Mouse (Mus musculus): ENCODE data around the gene Tshz2. TPM values are rescaled to one million over a fixed set of nuclear protein-coding genes. Genes with fewer than 3 reads are reported as not detected.

Gene Tshz2
- polyA plus RNA-seq, 1 experiment from 2014 or later: 0.70 TPM

DNA sequence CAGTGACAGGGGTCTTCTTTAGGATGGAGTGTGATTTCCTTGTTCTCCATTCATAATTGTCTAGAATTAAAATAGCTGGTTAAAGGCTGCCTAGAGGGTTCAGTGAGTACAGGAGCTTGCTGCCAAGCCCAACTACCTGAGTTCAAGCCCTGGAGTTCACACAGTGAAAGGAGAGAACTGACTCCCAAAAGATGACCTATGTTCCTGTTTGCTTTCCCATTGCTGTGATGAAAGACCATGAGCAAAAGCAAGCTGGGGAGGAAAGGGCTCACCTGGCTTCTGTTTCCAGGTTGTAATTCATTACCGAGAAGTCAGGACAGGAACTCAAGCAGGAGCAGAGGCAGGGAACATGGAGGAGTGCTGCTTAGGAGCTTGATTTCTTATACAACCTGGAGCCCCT is 416.0 kb downstream of the Tshz2 start:
- Histone ChIP-seq H3K4me1 (replicated peaks) (no peaks in the 10 kb centered on the region), H3K4me3 (replicated peaks) (no peak overlapping the region), H3K9me3 (replicated peaks) (no peaks in the 10 kb centered on the region), H3K27ac (replicated peaks) (no peak overlapping the region), H3K36me3 (replicated peaks) (no peaks in the 10 kb centered on the region), H3K27me3 (no peaks in the 10 kb centered on the region), H3K9ac (no peak overlapping the region), H3K4me2 (no peak overlapping the region)
- 63% methylated on average over 1 of the region's 1 CpGs for WGBS (ENCODE audit: insufficient replicate concordance)
- no peak for ATAC-seq (ENCODE audit: insufficient read depth)

DNA sequence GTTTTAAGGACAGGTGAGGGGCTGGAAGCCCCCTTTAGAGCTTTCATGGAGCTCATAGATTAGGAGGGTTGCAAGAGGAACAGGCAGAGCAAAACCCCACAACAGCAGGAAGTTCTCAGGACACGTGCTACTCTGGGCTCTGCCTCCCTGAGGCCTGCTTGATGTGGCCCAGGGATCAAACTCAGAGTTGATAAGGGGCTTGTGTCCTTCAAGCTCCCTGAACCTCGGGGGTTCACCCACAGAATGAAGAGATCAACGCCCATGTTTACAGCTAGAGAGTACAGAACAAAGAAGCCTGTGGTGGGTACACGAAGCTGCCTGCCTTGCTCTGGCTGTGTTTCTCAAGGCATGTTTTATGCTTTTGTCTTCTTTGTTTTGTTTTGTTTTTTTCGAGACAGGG is 417.8 kb downstream of the Tshz2 start:
- ATAC-seq (ENCODE audit: insufficient read depth): no peak
- Histone ChIP-seq H3K27ac (replicated peaks) (no peak overlapping the region), H3K9me3 (replicated peaks) (no peaks in the 10 kb centered on the region), H3K27me3 (no peaks in the 10 kb centered on the region), H3K4me2 (no peak overlapping the region), H3K4me3 (replicated peaks) (no peak overlapping the region), H3K4me1 (replicated peaks) (no peaks in the 10 kb centered on the region; the same call in none of the 2 replicates), H3K36me3 (replicated peaks) (no peaks in the 10 kb centered on the region), H3K9ac (no peak overlapping the region)
- WGBS (ENCODE audit: insufficient replicate concordance): 31% methylated on average over 5 of the region's 5 CpGs

DNA sequence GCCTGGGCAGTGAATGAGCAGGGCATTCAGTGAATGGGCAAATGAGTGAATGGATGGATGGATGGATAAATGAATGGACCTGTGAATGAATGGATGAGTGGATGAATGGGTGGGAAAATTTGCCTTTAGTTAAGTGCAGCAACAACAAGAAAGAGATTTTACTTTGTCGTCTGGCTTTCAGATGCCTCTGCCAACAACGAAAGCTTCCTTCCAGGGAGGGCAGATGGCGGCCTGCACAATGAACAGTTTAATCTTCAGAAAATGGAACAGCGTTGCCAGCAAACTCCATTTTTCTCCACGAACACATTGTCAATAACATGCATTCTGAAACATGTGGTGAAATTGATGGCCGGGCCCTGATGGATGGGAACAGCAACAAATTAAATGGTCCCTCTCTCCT is 418.6 kb downstream of the Tshz2 start:
- no peak overlapping the region for H3K4me3 ChIP-seq (replicated peaks)
- WGBS (ENCODE audit: insufficient replicate concordance): 79% methylated on average over 6 of the region's 6 CpGs
- ATAC-seq (ENCODE audit: insufficient read depth): no peak

DNA sequence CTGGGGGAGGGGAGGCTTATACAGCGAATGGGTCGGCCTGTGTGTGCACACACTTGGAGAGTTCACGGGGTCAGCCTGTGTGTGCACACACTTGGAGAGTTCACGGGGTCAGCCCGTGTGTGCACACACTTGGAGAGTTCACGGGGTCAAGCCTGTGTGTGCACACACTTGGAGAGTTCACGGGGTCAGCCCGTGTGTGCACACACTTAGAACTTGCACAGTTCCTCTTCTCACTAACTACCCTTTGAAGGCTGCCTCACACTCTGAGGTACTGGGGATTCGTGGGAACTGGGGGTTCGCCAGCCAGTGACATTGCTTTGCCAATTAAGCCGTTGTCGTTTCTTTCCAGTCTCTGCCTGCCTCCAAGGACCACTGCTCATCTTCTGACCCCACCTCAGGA is 422.1 kb downstream of the Tshz2 start:
- Histone ChIP-seq H3K4me2 (no peak overlapping the region), H3K27me3 (no peaks in the 10 kb centered on the region), H3K27ac (replicated peaks) (no peak overlapping the region), H3K9ac (no peak overlapping the region), H3K4me1 (replicated peaks) (no peaks in the 10 kb centered on the region; the same call in none of the 2 replicates), H3K4me3 (replicated peaks) (no peak overlapping the region), H3K36me3 (replicated peaks) (no peaks in the 10 kb centered on the region), H3K9me3 (replicated peaks) (no peaks in the 10 kb centered on the region)
- ATAC-seq (ENCODE audit: insufficient read depth): 0 out of 2 replicates have a peak, but pooled peaks have one; percentile 15
- WGBS (ENCODE audit: insufficient replicate concordance): 51% methylated on average over 12 of the region's 12 CpGs

More for the DNA sequence above, 418.6 kb downstream of the Tshz2 start:
- Histone ChIP-seq H3K27me3 (no peaks in the 10 kb centered on the region), H3K4me2 (no peak overlapping the region), H3K27ac (replicated peaks) (no peak overlapping the region), H3K36me3 (replicated peaks) (no peaks in the 10 kb centered on the region), H3K9ac (no peak overlapping the region), H3K4me1 (replicated peaks) (no peaks in the 10 kb centered on the region; the same call in none of the 2 replicates), H3K9me3 (replicated peaks) (no peaks in the 10 kb centered on the region)

DNA sequence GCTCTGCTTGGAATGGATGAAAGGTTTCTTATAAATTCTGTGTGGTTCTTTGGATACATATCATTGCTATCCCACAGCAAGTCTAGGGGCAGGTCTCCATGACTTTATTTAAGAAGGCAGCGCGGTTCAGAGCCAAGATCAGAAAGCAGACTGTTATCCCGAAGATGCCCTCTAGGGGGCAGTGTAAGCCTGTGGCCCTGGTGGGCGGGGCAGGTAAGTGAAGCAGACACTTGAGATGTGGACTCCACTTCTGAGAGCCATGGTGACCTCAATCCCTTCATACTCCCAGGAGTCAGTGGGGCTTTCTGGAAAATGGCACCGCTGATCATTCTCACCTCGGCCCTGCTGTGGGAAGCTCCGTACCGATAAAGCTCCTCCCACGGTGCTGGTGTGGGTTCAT is 422.6 kb downstream of the Tshz2 start:
- Histone ChIP-seq H3K4me3 (replicated peaks) (no peak overlapping the region), H3K9ac (no peak overlapping the region), H3K27me3 (no peaks in the 10 kb centered on the region), H3K36me3 (replicated peaks) (no peaks in the 10 kb centered on the region), H3K4me2 (no peak overlapping the region), H3K4me1 (replicated peaks) (no peaks in the 10 kb centered on the region; the same call in none of the 2 replicates), H3K9me3 (replicated peaks) (no peaks in the 10 kb centered on the region), H3K27ac (replicated peaks) (no peak overlapping the region)
- ATAC-seq (ENCODE audit: insufficient read depth): no peak
- WGBS (ENCODE audit: insufficient replicate concordance): 31% methylated on average over 9 of the region's 9 CpGs

DNA sequence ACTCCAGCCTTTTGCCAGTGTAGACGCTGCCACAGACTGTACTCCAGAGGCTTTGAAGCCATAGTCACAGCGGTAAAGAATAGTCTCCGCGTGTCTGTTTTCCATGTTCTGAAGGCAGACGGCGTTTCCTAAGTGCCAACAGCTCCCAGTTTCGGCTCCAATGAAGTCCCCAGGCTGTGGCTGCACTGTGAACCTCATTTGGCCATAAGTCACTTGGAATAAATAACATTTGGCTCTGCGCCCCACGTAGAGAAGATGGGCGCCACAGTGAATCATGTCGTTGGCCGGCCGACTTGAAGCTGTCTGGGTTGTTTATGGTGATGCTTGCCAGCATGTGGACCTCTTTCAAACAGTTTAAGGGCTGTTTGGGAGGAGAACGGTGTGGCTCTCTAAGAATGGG is 426.0 kb downstream of the Tshz2 start:
- no peak for ATAC-seq (ENCODE audit: insufficient read depth)
- Histone ChIP-seq H3K36me3 (replicated peaks) (no peaks in the 10 kb centered on the region), H3K27me3 (no peaks in the 10 kb centered on the region), H3K4me2 (no peak overlapping the region), H3K4me1 (replicated peaks) (no peaks in the 10 kb centered on the region; the same call in none of the 2 replicates), H3K9ac (no peak overlapping the region), H3K9me3 (replicated peaks) (no peaks in the 10 kb centered on the region), H3K27ac (replicated peaks) (no peak overlapping the region), H3K4me3 (replicated peaks) (no peak overlapping the region)
- WGBS (ENCODE audit: insufficient replicate concordance): 81% methylated on average over 14 of the region's 14 CpGs

DNA sequence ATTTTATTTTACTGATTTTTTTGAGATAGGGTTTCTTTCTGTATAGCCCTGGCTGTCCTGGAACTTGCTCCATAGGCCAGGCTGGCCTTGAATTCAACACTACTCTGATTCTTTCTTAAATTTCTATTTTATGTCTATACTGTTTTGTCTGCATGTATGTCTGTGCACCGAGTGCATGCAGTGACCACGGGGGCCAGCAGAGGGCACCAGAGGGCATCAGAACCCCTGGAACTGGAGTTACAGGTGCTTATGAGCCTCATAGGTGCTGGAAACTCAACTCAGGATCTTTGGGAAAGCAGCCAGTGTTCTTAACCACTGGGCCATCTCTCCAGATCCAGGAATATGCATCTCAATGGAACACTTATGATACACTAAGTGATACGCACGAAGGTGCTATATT is 427.3 kb downstream of the Tshz2 start:
- Histone ChIP-seq H3K36me3 (replicated peaks) (no peaks in the 10 kb centered on the region), H3K4me3 (replicated peaks) (no peak overlapping the region), H3K4me1 (replicated peaks) (no peaks in the 10 kb centered on the region; the same call in 1 of the 2 replicates), H3K27me3 (no peaks in the 10 kb centered on the region), H3K4me2 (no peak overlapping the region), H3K9ac (no peak overlapping the region), H3K27ac (replicated peaks) (no peak overlapping the region), H3K9me3 (replicated peaks) (no peaks in the 10 kb centered on the region)
- 59% methylated on average over 4 of the region's 4 CpGs for WGBS (ENCODE audit: insufficient replicate concordance)
- ATAC-seq (ENCODE audit: insufficient read depth): no peak

DNA sequence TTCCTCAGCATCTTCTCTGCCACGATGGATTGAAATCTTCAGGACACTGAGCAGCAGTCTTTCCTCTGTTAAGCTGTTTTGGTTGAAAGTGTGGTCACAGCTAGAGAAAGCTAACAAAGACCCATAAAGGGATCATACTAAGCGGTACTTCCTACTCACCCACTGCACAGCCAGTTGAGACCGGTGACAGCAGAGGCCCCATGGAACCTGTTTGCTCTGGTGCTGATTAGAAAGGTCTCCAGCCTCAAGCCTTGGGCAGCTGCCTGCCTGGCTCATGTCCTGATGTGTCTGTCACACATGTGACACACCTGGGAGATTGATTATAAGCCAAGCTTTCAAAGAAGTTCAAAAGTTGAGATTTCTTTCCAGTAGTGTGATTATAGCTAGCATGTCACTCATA is 429.6 kb downstream of the Tshz2 start:
- no peaks in the 10 kb centered on the region for H3K36me3 ChIP-seq (replicated peaks)
- no peaks in the 10 kb centered on the region for H3K27me3 ChIP-seq
- H3K9me3 ChIP-seq (replicated peaks): no peaks in the 10 kb centered on the region
- no peak overlapping the region for H3K9ac ChIP-seq
- H3K4me2 ChIP-seq: no peak overlapping the region
- no peak overlapping the region for H3K27ac ChIP-seq (replicated peaks)
- no peaks in the 10 kb centered on the region for H3K4me1 ChIP-seq (replicated peaks)
- WGBS (ENCODE audit: insufficient replicate concordance): 62% methylated on average over 3 of the region's 3 CpGs
- no peak for ATAC-seq (ENCODE audit: insufficient read depth)
- H3K4me3 ChIP-seq (replicated peaks): no peak overlapping the region

DNA sequence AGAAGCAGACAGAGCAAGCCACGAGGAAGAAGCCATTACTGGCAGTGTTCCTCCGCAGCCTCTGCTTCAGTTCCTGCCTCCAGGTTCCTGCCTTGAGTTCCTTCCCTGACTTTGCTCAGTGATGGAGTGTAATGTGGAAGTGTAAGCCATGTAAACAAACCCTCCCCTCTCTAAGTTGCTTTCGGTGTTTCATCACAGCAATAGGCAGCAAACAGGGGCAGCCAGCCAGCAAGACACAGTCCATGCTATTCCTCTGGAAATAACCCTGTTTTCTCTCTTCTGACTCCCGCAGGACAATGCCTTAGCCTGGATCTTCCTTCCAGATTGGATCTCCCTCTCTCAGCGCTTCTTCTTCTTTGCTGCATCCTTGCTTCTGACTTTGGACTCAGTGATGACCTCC is 437.2 kb downstream of the Tshz2 start:
- Histone ChIP-seq H3K4me1 (replicated peaks) (no peaks in the 10 kb centered on the region), H3K4me3 (replicated peaks) (no peak overlapping the region), H3K27me3 (no peaks in the 10 kb centered on the region; the same call in 1 of the 2 replicates), H3K9ac (no peak overlapping the region), H3K27ac (replicated peaks) (no peak overlapping the region), H3K4me2 (no peak overlapping the region), H3K36me3 (replicated peaks) (no peaks in the 10 kb centered on the region), H3K9me3 (replicated peaks) (no peaks in the 10 kb centered on the region)
- ATAC-seq (ENCODE audit: insufficient read depth): no peak
- WGBS (ENCODE audit: insufficient replicate concordance): 56% methylated on average over 5 of the region's 5 CpGs

DNA sequence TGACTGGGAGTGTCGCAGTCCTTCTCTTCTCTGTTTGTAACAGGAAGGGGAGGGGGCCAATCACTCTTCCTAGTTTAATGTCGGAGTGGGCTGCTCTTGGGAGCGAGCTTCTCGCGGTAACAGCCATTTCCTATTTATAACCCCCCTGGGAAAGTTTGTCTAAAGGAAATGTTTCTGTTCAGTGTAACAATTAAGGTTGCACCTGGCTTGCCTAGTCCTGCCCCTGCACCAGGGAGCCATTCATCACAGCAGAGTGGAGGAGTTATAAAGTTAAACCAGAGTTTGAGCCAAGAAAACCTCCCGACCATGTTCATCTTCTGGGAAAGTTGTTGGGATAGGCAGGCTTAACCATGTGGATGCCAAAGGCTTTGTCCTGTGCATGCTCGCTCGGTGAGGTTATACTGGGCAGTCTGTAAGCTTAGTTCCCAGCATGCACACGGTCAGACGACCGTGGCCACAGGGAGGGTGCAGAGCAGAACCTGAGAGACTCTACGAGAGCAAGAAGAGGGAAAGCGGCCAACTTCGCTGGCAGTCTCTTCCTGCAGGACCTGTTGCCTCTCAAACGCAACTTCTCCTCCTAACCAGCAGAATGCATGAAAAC is 437.9 kb downstream of the Tshz2 start:
- Histone ChIP-seq H3K4me3 (replicated peaks) (no peak overlapping the region), H3K27ac (replicated peaks) (no peak overlapping the region), H3K9ac (no peak overlapping the region), H3K9me3 (replicated peaks) (no peaks in the 10 kb centered on the region), H3K4me1 (replicated peaks) (no peaks in the 10 kb centered on the region), H3K27me3 (no peaks in the 10 kb centered on the region; the same call in 1 of the 2 replicates), H3K36me3 (replicated peaks) (no peaks in the 10 kb centered on the region), H3K4me2 (no peak overlapping the region)
- ATAC-seq (ENCODE audit: insufficient read depth): no peak
- WGBS (ENCODE audit: insufficient replicate concordance): 22% methylated on average over 15 of the region's 15 CpGs

DNA sequence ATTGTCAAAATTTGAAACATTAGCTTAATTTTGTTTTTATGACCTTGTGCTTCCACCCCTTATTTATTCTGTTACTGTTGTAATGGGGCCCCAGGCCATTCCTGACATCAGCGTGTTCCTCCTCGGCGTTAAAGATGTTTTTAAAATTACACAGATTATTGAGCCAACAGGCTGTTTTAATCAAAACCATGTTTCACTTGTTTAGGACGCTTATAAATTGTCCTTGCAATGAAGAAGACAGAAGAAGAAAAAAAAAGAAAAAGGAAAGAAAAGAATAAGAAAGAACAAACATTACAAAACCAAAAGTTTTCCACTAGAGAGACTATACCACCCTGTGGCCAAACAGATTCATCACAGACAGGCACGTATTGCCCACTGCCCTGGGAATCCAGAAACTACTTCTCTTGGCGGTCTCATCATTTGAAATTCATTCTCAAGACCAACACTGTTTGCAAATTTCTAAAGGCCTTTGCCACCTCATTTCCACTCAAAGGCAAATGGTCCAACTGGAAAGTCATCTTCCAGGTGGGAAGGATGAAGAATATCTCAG is 444.2 kb downstream of the Tshz2 start:
- no peaks in the 10 kb centered on the region for H3K9me3 ChIP-seq (replicated peaks)
- H3K4me2 ChIP-seq: no peak overlapping the region
- no peaks in the 10 kb centered on the region for H3K36me3 ChIP-seq (replicated peaks)
- no peak overlapping the region for H3K9ac ChIP-seq
- H3K27me3 ChIP-seq: no peaks in the 10 kb centered on the region; the same call in 1 of the 2 replicates
- H3K4me1 ChIP-seq (replicated peaks): no peaks in the 10 kb centered on the region
- H3K27ac ChIP-seq (replicated peaks): no peak overlapping the region
- WGBS (ENCODE audit: insufficient replicate concordance): 62% methylated on average over 6 of the region's 6 CpGs
- no peak for ATAC-seq (ENCODE audit: insufficient read depth)
- no peak overlapping the region for H3K4me3 ChIP-seq (replicated peaks)

DNA sequence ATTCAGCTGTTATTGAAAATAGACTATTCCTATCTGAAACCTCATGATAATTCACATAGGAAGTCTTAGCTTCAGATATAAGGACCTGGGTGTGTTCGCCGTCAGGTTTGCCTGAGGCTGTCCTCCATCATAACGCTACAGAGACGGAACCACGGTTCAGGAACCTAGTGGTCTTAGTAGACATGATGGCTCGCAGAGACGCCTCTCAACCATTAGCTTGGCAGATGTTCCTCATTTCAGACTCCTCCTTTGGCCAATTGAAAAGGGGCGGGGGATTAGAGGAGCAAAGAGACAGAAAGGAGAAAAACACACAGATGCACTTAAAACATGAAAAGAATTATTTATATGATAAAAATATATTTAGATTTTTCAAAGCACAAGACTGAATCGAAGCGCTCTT is 445.2 kb downstream of the Tshz2 start:
- no peak overlapping the region for H3K4me2 ChIP-seq
- no peaks in the 10 kb centered on the region for H3K27me3 ChIP-seq
- no peaks in the 10 kb centered on the region for H3K36me3 ChIP-seq (replicated peaks)
- WGBS (ENCODE audit: insufficient replicate concordance): 50% methylated on average over 10 of the region's 10 CpGs
- no peak overlapping the region for H3K4me3 ChIP-seq (replicated peaks)
- no peaks in the 10 kb centered on the region for H3K9me3 ChIP-seq (replicated peaks)
- no peak overlapping the region for H3K9ac ChIP-seq
- no peak for ATAC-seq (ENCODE audit: insufficient read depth)
- H3K4me1 ChIP-seq (replicated peaks): no peaks in the 10 kb centered on the region
- H3K27ac ChIP-seq (replicated peaks): no peak overlapping the region
